Mouse (Mus musculus): ENCODE measurements at regions not wholly inside any gene's neighbourhood (a gene's known extent, or its start where the extent isn't known, plus 50 kb on each side); places are given as distances from the start of the nearest gene placed in this dataset.

- Histone ChIP-seq H3K36me3 (replicated peaks; ENCODE audit: control insufficient read depth, insufficient read depth, low read length) (no peaks in the 10 kb centered on the region), H3K4me1 (ENCODE audit: control insufficient read depth, insufficient read depth) (no peaks in the 10 kb centered on the region), H3K9ac (replicated peaks; ENCODE audit: low read depth, low read length) (no peak overlapping the region), H3K4me3 (ENCODE audit: low read depth, low read length) (no peak overlapping the region), H3K27ac (ENCODE audit: low read depth) (no peak overlapping the region), H3K9me3 (replicated peaks; ENCODE audit: control insufficient read depth, low read length) (no peaks in the 10 kb centered on the region), H3K27me3 (ENCODE audit: control insufficient read depth, insufficient read depth, low read length) (no peaks in the 10 kb centered on the region), H3K4me2 (ENCODE audit: low read depth, low read length) (no peak overlapping the region)
- DNase-seq (ENCODE audit: low spot score) (no peak), ATAC-seq (ENCODE audit: insufficient read depth, low read depth) (no peak)
- whole genome bisulfite sequencing, result 72% methylated on average over 2 of the region's 2 CpGs
- TF ChIP-seq EP300 (IDR thresholded peaks at IDR 0.05; ENCODE audit: low read depth) (no peak), CTCF (IDR thresholded peaks at IDR 0.05; ENCODE audit: low read depth) (no peak)
Measured at GRCm38 (mm10) chr8:89453724-89454123, 409.8 kb upstream of the Sall1 start.

DNA sequence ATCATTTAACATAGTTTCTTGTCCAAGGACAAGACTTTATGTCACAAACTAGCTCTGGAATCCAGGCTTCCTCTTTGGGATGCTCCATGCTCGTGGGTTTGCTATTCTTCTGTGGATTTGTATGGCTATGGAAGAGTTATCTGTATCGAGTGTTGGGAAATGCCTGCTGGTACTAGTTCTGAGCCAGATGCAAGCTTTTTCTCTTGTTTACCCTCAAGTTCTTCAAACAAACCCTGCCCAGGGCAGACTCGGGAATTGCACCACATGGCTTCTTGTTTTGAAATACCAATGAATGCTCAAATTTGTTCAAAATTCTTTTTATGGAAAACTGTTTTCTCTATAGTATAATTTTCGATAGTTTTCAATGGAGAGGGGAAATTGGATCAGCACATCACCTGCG lies 400.5 kb upstream of the Sall1 start:
- ATAC-seq (ENCODE audit: insufficient read depth, low read depth) (no peak), DNase-seq (ENCODE audit: low spot score) (no peak)
- H3K9ac ChIP-seq (replicated peaks; ENCODE audit: low read depth, low read length), result no peak overlapping the region
- no peak for TF ChIP-seq EP300 (IDR thresholded peaks at IDR 0.05; ENCODE audit: low read depth)
- H3K27me3 ChIP-seq (ENCODE audit: control insufficient read depth, insufficient read depth, low read length), result no peaks in the 10 kb centered on the region
- no peaks in the 10 kb centered on the region for H3K9me3 ChIP-seq (replicated peaks; ENCODE audit: control insufficient read depth, low read length)
- H3K27ac ChIP-seq (ENCODE audit: low read depth), result no peak overlapping the region
- H3K36me3 ChIP-seq (replicated peaks; ENCODE audit: control insufficient read depth, insufficient read depth, low read length), result no peaks in the 10 kb centered on the region
- no peaks in the 10 kb centered on the region for H3K4me1 ChIP-seq (ENCODE audit: control insufficient read depth, insufficient read depth)
- no peak overlapping the region for H3K4me3 ChIP-seq (ENCODE audit: low read depth, low read length)
- WGBS, result 70% methylated on average over 5 of the region's 5 CpGs
- H3K4me2 ChIP-seq (ENCODE audit: low read depth, low read length), result no peak overlapping the region

GRCm38 (mm10) chr8:89439304-89439703 lies 395.3 kb upstream of the Sall1 start:
- no peak for TF ChIP-seq EP300 (IDR thresholded peaks at IDR 0.05; ENCODE audit: low read depth)
- no peak for DNase-seq (ENCODE audit: low spot score)
- no peaks in the 10 kb centered on the region for H3K9me3 ChIP-seq (replicated peaks; ENCODE audit: control insufficient read depth, low read length)

GRCm38 (mm10) chr8:89426969-89427368 lies 383.0 kb upstream of the Sall1 start:
- H3K36me3 ChIP-seq (replicated peaks; ENCODE audit: control insufficient read depth, insufficient read depth, low read length), result no peaks in the 10 kb centered on the region
- H3K9ac ChIP-seq (replicated peaks; ENCODE audit: low read depth, low read length), result no peak overlapping the region
- no peak overlapping the region for H3K4me2 ChIP-seq (ENCODE audit: low read depth, low read length)
- ATAC-seq (ENCODE audit: insufficient read depth, low read depth) (no peak), DNase-seq (ENCODE audit: low spot score) (no peak)
- H3K4me3 ChIP-seq (ENCODE audit: low read depth, low read length), result no peak overlapping the region
- no peak overlapping the region for H3K27ac ChIP-seq (ENCODE audit: low read depth)
- no peaks in the 10 kb centered on the region for H3K4me1 ChIP-seq (ENCODE audit: control insufficient read depth, insufficient read depth)
- H3K9me3 ChIP-seq (replicated peaks; ENCODE audit: control insufficient read depth, low read length), result no peaks in the 10 kb centered on the region
- 91% methylated on average over 3 of the region's 3 CpGs for WGBS
- no peaks in the 10 kb centered on the region for H3K27me3 ChIP-seq (ENCODE audit: control insufficient read depth, insufficient read depth, low read length)
- TF ChIP-seq CTCF (IDR thresholded peaks at IDR 0.05; ENCODE audit: low read depth) (no peak), EP300 (IDR thresholded peaks at IDR 0.05; ENCODE audit: low read depth) (no peak)

More at GRCm38 (mm10) chr8:89439304-89439703, 395.3 kb upstream of the Sall1 start:
- Histone ChIP-seq H3K9ac (replicated peaks; ENCODE audit: low read depth, low read length) (no peak overlapping the region), H3K4me3 (ENCODE audit: low read depth, low read length) (no peak overlapping the region), H3K36me3 (replicated peaks; ENCODE audit: control insufficient read depth, insufficient read depth, low read length) (no peaks in the 10 kb centered on the region), H3K4me1 (ENCODE audit: control insufficient read depth, insufficient read depth) (no peaks in the 10 kb centered on the region), H3K4me2 (ENCODE audit: low read depth, low read length) (no peak overlapping the region), H3K27ac (ENCODE audit: low read depth) (no peak overlapping the region), H3K27me3 (ENCODE audit: control insufficient read depth, insufficient read depth, low read length) (no peaks in the 10 kb centered on the region)
- ATAC-seq (ENCODE audit: insufficient read depth, low read depth), result no peak
- 72% methylated on average over 6 of the region's 6 CpGs for WGBS

DNA sequence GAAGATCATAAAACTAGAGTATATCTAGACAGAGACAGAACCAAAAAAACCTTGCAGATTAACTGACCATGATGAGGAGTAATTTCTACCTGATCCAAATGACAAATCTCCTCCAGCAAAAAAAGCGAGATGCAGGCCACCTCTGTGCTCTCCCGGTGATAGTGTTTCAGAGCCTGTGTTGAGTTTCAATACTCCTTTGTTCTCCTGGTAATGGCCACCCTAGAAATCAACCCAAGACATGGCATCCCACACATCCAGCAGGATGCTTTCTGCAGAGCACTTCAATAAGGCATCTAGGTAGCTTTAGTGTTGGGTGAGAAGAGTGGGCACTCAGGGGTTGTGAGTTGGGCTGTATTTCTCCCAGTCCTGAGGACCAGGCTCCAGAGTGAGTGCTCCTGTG lies 371.3 kb upstream of the Sall1 start:
- ATAC-seq (ENCODE audit: insufficient read depth, low read depth), result no peak
- H3K36me3 ChIP-seq (replicated peaks; ENCODE audit: control insufficient read depth, insufficient read depth, low read length), result no peaks in the 10 kb centered on the region
- 83% methylated on average over 2 of the region's 2 CpGs for WGBS

GRCm38 (mm10) chr8:89412500-89412899 lies 368.5 kb upstream of the Sall1 start:
- H3K27ac ChIP-seq (ENCODE audit: low read depth), result no peak overlapping the region
- H3K9ac ChIP-seq (replicated peaks; ENCODE audit: low read depth, low read length), result no peak overlapping the region
- no peak overlapping the region for H3K4me3 ChIP-seq (ENCODE audit: low read depth, low read length)
- no peak for DNase-seq (ENCODE audit: low spot score)
- 65% methylated on average over 8 of the region's 8 CpGs for WGBS
- no peaks in the 10 kb centered on the region for H3K9me3 ChIP-seq (replicated peaks; ENCODE audit: control insufficient read depth, low read length)
- ATAC-seq (ENCODE audit: insufficient read depth, low read depth), result no peak
- no peak overlapping the region for H3K4me2 ChIP-seq (ENCODE audit: low read depth, low read length)
- TF ChIP-seq CTCF (IDR thresholded peaks at IDR 0.05; ENCODE audit: low read depth) (no peak), EP300 (IDR thresholded peaks at IDR 0.05; ENCODE audit: low read depth) (no peak)
- H3K27me3 ChIP-seq (ENCODE audit: control insufficient read depth, insufficient read depth, low read length), result no peaks in the 10 kb centered on the region
- no peaks in the 10 kb centered on the region for H3K36me3 ChIP-seq (replicated peaks; ENCODE audit: control insufficient read depth, insufficient read depth, low read length)
- no peaks in the 10 kb centered on the region for H3K4me1 ChIP-seq (ENCODE audit: control insufficient read depth, insufficient read depth)

More for the DNA sequence above, 371.3 kb upstream of the Sall1 start:
- no peak for DNase-seq (ENCODE audit: low spot score)
- H3K4me3 ChIP-seq (ENCODE audit: low read depth, low read length), result no peak overlapping the region
- no peak overlapping the region for H3K27ac ChIP-seq (ENCODE audit: low read depth)
- no peak overlapping the region for H3K9ac ChIP-seq (replicated peaks; ENCODE audit: low read depth, low read length)
- no peak for TF ChIP-seq CTCF (IDR thresholded peaks at IDR 0.05; ENCODE audit: low read depth)
- no peak for TF ChIP-seq EP300 (IDR thresholded peaks at IDR 0.05; ENCODE audit: low read depth)
- no peak overlapping the region for H3K4me2 ChIP-seq (ENCODE audit: low read depth, low read length)
- no peaks in the 10 kb centered on the region for H3K9me3 ChIP-seq (replicated peaks; ENCODE audit: control insufficient read depth, low read length)
- H3K27me3 ChIP-seq (ENCODE audit: control insufficient read depth, insufficient read depth, low read length), result no peaks in the 10 kb centered on the region
- H3K4me1 ChIP-seq (ENCODE audit: control insufficient read depth, insufficient read depth), result no peaks in the 10 kb centered on the region

Data from heart, postnatal 0 days (tissue).